13 mouse cellular contexts compared by ENCODE assay signal in the genomic region with DNA sequence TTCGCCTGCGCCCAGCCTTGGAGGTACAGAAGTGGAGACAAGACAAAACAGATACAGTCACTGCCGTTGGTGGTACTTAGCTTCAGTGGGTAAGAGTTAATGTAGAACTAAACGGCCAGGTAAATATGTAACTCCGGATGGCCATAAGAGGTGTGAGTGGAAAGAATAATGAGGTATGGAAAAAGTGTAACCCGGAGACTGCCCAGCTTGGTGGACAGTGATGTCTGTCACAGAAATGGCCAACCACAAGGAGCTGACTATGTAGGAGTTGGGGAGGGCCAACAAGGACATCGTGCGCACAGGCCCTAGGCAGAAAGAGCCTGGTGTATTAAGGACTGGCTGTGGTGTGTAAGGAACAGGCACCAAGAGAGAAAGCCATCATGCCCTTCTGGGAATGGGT. TPM values are rescaled to one million over a fixed set of nuclear protein-coding genes. Genes with fewer than 3 reads are reported as not detected.
DNase-seq lines count a peak whose midpoint lies in the region; ATAC-seq and TF ChIP-seq lines count a peak whose summit lies in the region.
"Had no signal": no experiment of that assay in that cellular context is flagged by ENCODE, and none has a peak within 500 bp of the region (broad histone marks: within the 10 kb centered on the region; RNA-seq: fewer than 3 reads in every experiment).

No protein-coding gene starts in this region.

- WGBS in lung, embryonic 14.5 days = 31% methylated on average over 8 of the region's 8 CpGs
- WGBS in intestine, embryonic 16.5 days = 60% methylated on average over 8 of the region's 8 CpGs
- WGBS in stomach, embryonic 15.5 days = 64% methylated on average over 8 of the region's 8 CpGs

- peak; percentile 45; the same call in 1 of the 2 replicates for ATAC-seq in lung, embryonic 14.5 days (ENCODE audit: insufficient read depth)
- ATAC-seq in intestine, embryonic 16.5 days = peak; percentile 42
- no peak for ATAC-seq in stomach, embryonic 15.5 days (ENCODE audit: insufficient read depth, low FRiP score, low read depth)
- ATAC-seq: forebrain, embryonic 13.5 days had no signal

- no peaks in the 10 kb centered on the region for H3K9me3 ChIP-seq in lung, embryonic 14.5 days (ENCODE audit: low read depth, low read length)
- H3K9me3 ChIP-seq in intestine, embryonic 16.5 days (ENCODE audit: control insufficient read depth, low read length) = no peaks in the 10 kb centered on the region
- no peaks in the 10 kb centered on the region for H3K9me3 ChIP-seq in stomach, embryonic 15.5 days
- H3K9me3 ChIP-seq: embryonic facial prominence, embryonic 12.5 days; forebrain, embryonic 13.5 days; limb, embryonic 12.5 days had no signal

- no peak for DNase-seq in lung, embryonic 14.5 days
- no peak for DNase-seq in lung, postnatal 14 days
- peak; percentile 42 for DNase-seq in kidney, postnatal 10 days
- no peak for DNase-seq in spleen, postnatal 10 days (ENCODE audit: low spot score in 2 of 2)
- no peak for DNase-seq in cerebellum, postnatal 36 days
- DNase-seq in MN1 (ENCODE audit: low spot score) = no peak
- DNase-seq: adrenal gland, adult 2 months; cerebellum, postnatal 25 days had no signal

- peaks cover 15% of the 10 kb centered on the region for H3K4me1 ChIP-seq in lung, embryonic 14.5 days (ENCODE audit: insufficient read depth)
- H3K4me1 ChIP-seq in intestine, embryonic 16.5 days (ENCODE audit: control insufficient read depth, insufficient read depth, low read length) = peaks cover 6% of the 10 kb centered on the region; the same call in 1 of the 2 replicates
- H3K4me1 ChIP-seq in stomach, embryonic 15.5 days = 0 out of 2 replicates have a peak, but pooled peaks cover 7% of the 10 kb centered on the region

- no peaks in the 10 kb centered on the region for H3K36me3 ChIP-seq in lung, embryonic 14.5 days (ENCODE audit: insufficient read depth)
- no peaks in the 10 kb centered on the region for H3K36me3 ChIP-seq in intestine, embryonic 16.5 days (ENCODE audit: control insufficient read depth, insufficient read depth, low read length)
- no peaks in the 10 kb centered on the region for H3K36me3 ChIP-seq in stomach, embryonic 15.5 days
- H3K36me3 ChIP-seq: embryonic facial prominence, embryonic 12.5 days; limb, embryonic 12.5 days had no signal

- no peak for TF ChIP-seq CTCF in lung, embryonic 14.5 days (IDR thresholded peaks at IDR 0.05; ENCODE audit: low read depth)

- H3K4me3 ChIP-seq in lung, embryonic 14.5 days (ENCODE audit: low read depth, low read length) = no peak overlapping the region; the same call in 1 of the 2 replicates
- H3K4me3 ChIP-seq in intestine, embryonic 16.5 days (ENCODE audit: low read length) = peak overlapping the region; percentile 25; the same call in 1 of the 2 replicates
- H3K4me3 ChIP-seq in stomach, embryonic 15.5 days (replicated peaks) = peak overlapping the region; percentile 16; the same call in 1 of the 2 replicates
- H3K4me3 ChIP-seq: embryonic facial prominence, embryonic 12.5 days; forebrain, embryonic 13.5 days; limb, embryonic 12.5 days had no signal

- no peak overlapping the region for H3K27ac ChIP-seq in lung, embryonic 14.5 days (ENCODE audit: low read depth)
- H3K27ac ChIP-seq in intestine, embryonic 16.5 days (ENCODE audit: low read length) = 0 out of 2 replicates have a peak overlapping the region, but pooled peaks have one; percentile 17
- peak overlapping the region; percentile 49; the same call in 1 of the 2 replicates for H3K27ac ChIP-seq in stomach, embryonic 15.5 days
- H3K27ac ChIP-seq: embryonic facial prominence, embryonic 12.5 days; forebrain, embryonic 13.5 days; limb, embryonic 12.5 days had no signal

- H3K9ac ChIP-seq in lung, embryonic 14.5 days = 0 out of 2 replicates have a peak overlapping the region, but pooled peaks have one; percentile 16
- no peak overlapping the region for H3K9ac ChIP-seq in intestine, embryonic 16.5 days (ENCODE audit: low read depth, low read length)
- H3K9ac ChIP-seq in stomach, embryonic 15.5 days = no peak overlapping the region
- H3K9ac ChIP-seq: embryonic facial prominence, embryonic 12.5 days had no signal

- peak overlapping the region; percentile 43 for H3K4me2 ChIP-seq in lung, embryonic 14.5 days
- H3K4me2 ChIP-seq in intestine, embryonic 16.5 days (ENCODE audit: low read depth, low read length) = peak overlapping the region; percentile 44
- H3K4me2 ChIP-seq in stomach, embryonic 15.5 days = peak overlapping the region; percentile 44
- H3K4me2 ChIP-seq: embryonic facial prominence, embryonic 12.5 days; forebrain, embryonic 13.5 days; limb, embryonic 12.5 days had no signal

- H3K27me3 ChIP-seq in lung, embryonic 14.5 days (ENCODE audit: insufficient read depth, low read length) = no peaks in the 10 kb centered on the region
- no peaks in the 10 kb centered on the region for H3K27me3 ChIP-seq in intestine, embryonic 16.5 days (replicated peaks; ENCODE audit: control insufficient read depth, insufficient read depth, low read length)
- no peaks in the 10 kb centered on the region for H3K27me3 ChIP-seq in stomach, embryonic 15.5 days (replicated peaks)
- H3K27me3 ChIP-seq: embryonic facial prominence, embryonic 12.5 days; forebrain, embryonic 13.5 days; limb, embryonic 12.5 days had no signal

RNA-seq across cellular contexts. Expression of gene Ric8b, which starts 30.6 kb away (rescaled TPM):
- 17.5 and 18.6 TPM in 2 replicates for polyA plus RNA-seq in lung, embryonic 14.5 days (2014; fragmentation: Nextera tagmentation; extraction: Ambion mirVana)
- 14.1 and 15.5 TPM in 2 replicates for polyA plus RNA-seq in intestine, embryonic 16.5 days (2015; fragmentation: Nextera tagmentation; extraction: Ambion mirVana)
- 19.2 TPM in 2 replicates for polyA plus RNA-seq in stomach, embryonic 15.5 days (2015; fragmentation: Nextera tagmentation; extraction: Ambion mirVana)
